Mouse (Mus musculus): ENCODE data around the gene Gm20458.
A peak's percentile ranks its signal among the peaks of the same experiment; 100 is the strongest.

DNA sequence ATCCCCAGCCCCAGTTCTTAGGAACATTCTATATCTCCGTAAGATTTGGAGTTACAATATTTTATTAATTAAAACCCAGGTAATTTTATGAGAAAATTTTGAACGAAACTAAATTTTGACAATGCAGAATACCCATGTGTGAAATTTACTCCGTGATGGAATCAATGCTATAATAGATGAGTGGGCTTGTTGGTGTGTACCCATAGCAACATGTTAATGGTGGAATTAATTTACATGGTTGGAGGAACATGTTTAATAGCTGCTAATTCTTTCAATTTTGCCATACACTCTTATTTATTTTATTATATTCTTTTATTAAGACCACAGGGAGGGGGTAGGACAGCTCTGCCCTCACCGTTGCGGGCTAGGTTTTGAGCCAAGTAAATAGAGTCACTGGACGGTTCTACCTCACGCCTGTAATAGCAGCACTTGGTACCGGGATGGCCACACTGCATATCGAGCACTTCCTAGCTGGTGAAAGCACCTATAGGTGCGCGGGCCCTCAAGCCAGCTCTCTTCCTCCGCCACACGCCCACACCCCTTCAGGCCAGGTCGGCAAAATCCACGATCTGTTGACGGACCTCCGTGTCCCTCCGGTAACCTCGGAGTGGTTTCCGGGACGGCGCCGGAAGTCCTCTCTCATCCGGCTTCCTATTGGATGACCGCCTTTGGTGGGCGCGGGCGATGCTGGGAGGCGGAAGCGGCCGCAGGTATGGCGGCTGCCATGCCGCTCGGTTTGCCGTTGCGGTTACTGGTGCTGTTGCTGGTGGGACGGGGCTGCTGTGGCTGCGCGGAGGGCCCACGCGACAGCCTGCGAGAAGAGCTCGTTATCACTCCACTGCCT is 36.3 kb downstream of the Gm20458 start, which contains the start of gene Pigt:
- no peak for TF ChIP-seq CTCF (IDR thresholded peaks at IDR 0.05; ENCODE audit: control insufficient read depth, insufficient read depth, low read length)
- peak; percentile 94; the same call in 1 of the 2 replicates for TF ChIP-seq POLR2A (IDR thresholded peaks at IDR 0.05; ENCODE audit: borderline replicate concordance, control insufficient read depth, low read depth, low read length)
